Mouse (Mus musculus): ENCODE data around the gene Ccnd3.

DNA sequence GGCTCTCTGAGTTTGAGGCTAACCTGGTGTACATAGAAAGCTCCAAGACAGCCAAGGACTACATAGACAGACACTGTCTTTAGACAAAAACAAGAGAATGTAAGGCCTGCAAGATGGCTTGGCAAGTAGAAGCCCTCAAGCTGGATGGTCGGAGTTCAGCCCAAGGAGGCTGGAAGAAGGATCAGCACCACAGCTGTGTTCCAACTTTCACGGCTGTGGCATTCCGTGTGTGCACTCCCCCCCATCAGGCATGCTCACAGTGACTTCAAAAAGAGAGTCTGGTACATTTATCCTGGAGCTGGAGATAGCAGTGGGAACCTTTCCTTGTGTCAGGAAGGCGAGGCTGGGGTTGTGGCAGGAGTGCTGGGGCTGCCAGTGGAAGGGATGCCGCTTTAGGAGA is 121.2 kb downstream of the Ccnd3 start:
- TF ChIP-seq CTCF (IDR thresholded peaks at IDR 0.05; ENCODE audit: insufficient read depth, low read length) (no peak), POLR2A (IDR thresholded peaks at IDR 0.05; ENCODE audit: borderline replicate concordance, extremely low read depth, low read depth, low read length) (no peak)
